Mouse (Mus musculus): ENCODE results near the gene Adam34. TPM values are rescaled to one million over a fixed set of nuclear protein-coding genes. Genes with fewer than 3 reads are reported as not detected.
"Not testable (repeated sequence)": the region's sequence is repeated elsewhere in the genome, so short reads cannot be mapped to it uniquely, and the experiment has no call there.

Adam34 gene
- not detected in 2 replicates for polyA plus RNA-seq (2014; fragmentation: Nextera tagmentation; extraction: Ambion mirVana)

DNA sequence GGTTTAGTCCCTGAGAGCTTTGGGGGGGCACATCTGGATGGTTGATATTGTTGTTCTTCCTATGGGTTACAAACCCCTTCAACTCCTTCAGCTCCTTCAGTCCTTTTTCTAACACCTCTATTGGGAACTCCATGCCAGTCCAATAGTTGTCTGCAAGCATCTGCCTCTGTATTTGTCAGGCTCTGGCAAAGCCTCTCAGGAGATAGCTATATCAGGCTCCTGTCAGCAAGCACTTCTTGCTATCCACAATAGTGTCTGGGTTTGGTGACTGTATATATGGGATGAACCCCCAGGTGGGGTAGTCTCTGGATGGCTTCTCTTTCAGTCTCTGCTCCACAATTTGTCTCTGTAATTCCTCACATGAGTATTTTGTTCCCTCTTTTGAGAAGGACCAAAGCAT lies at the start of gene Adam34:
TSS of gene Adam34 (minus strand) at position 101 of the 400 bp plus-strand sequence.
- Histone ChIP-seq H3K27ac (replicated peaks in 1 of 2; ENCODE audit: control insufficient read depth in 1 of 2, insufficient read depth in 1 of 2, low read depth in 2 of 2, low read length in 2 of 2) (no peak within 1 kb of the TSS), H3K4me2 (ENCODE audit: low read length) (no peak within 1 kb of the TSS), H3K27me3 (ENCODE audit: control insufficient read depth, insufficient read depth, low read length) (no peaks in the 10 kb centered on the region), H3K4me1 (ENCODE audit: control insufficient read depth in 2 of 2, insufficient read depth in 2 of 2, low read length in 2 of 2) (no peaks in the 10 kb centered on the region), H3K9me3 (ENCODE audit: control insufficient read depth, low read length) (no peaks in the 10 kb centered on the region), H3K9ac (ENCODE audit: low read length) (no peak within 1 kb of the TSS), H3K4me3 (ENCODE audit: control insufficient read depth in 1 of 2, insufficient read depth in 1 of 2, low read depth in 1 of 2, low read length in 2 of 2) (no peak within 1 kb of the TSS), H3K36me3 (ENCODE audit: control insufficient read depth, insufficient read depth, low read length) (no peaks in the 10 kb centered on the region)
- ATAC-seq (ENCODE audit: insufficient number of reproducible peaks, insufficient read depth, low FRiP score, low read depth), result no peak

DNA sequence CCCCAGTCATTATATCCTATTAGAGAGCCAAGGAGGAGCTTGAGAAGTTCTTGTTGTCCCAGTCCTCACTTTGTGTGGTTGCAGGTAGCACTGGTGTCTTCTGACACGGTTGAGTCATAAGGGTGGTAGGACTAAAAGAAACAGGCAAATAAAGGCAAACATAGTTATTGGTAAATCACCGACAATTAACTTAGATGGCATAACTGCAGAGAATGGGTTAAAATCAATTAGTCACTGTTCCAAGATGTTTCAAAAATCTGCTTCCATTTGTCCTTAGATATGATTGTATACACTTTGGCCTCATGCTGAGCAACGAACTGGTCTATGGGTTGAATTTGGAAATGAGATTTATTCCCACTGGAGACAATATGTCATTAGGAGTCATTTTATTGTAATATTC lies 82.7 kb downstream of the Adam34 start, which contains the start of gene Gm5346:
TSS of gene Gm5346 (minus strand) at position 101 of the 400 bp plus-strand sequence.
- Histone ChIP-seq H3K4me3 (ENCODE audit: control insufficient read depth in 1 of 2, insufficient read depth in 1 of 2, low read depth in 1 of 2, low read length in 2 of 2) (no peak within 1 kb of the TSS), H3K9ac (ENCODE audit: low read length) (no peak within 1 kb of the TSS), H3K4me1 (ENCODE audit: control insufficient read depth in 2 of 2, insufficient read depth in 2 of 2, low read length in 2 of 2) (no peaks in the 10 kb centered on the region), H3K27ac (replicated peaks in 1 of 2; ENCODE audit: control insufficient read depth in 1 of 2, insufficient read depth in 1 of 2, low read depth in 2 of 2, low read length in 2 of 2) (no peak within 1 kb of the TSS), H3K4me2 (ENCODE audit: low read length) (no peak within 1 kb of the TSS), H3K36me3 (ENCODE audit: control insufficient read depth, insufficient read depth, low read length) (no peaks in the 10 kb centered on the region), H3K27me3 (ENCODE audit: control insufficient read depth, insufficient read depth, low read length) (no peaks in the 10 kb centered on the region), H3K9me3 (ENCODE audit: control insufficient read depth, low read length) (no peaks in the 10 kb centered on the region)
- no peak for ATAC-seq (ENCODE audit: insufficient number of reproducible peaks, insufficient read depth, low FRiP score, low read depth)
- 77% methylated on average over 3 of the region's 3 CpGs for whole genome bisulfite sequencing

DNA sequence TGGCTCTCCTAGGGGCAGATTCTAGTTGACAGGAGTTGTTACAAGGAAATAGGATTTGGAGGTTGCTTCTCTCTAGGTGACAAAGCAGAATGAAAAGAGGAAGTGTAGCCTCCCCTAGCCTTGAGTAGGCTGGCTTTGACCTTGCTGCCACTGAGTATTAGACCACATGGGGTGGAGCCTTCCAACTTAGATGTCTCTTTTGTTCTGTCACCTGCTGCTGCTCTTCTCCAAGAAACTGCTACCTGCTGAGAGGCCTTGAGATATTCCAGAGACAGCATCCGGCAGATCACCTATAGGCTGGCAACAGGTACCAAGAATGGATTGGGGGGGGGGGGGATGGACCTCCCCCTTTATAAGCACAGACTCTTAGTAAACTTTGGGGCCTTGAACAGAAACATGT lies 93.8 kb downstream of the Adam34 start:
- Histone ChIP-seq H3K36me3 (ENCODE audit: control insufficient read depth, insufficient read depth, low read length) (no peaks in the 10 kb centered on the region), H3K27ac (replicated peaks in 1 of 2; ENCODE audit: control insufficient read depth in 1 of 2, insufficient read depth in 1 of 2, low read depth in 2 of 2, low read length in 2 of 2) (no peak overlapping the region), H3K9me3 (ENCODE audit: control insufficient read depth, low read length) (no peaks in the 10 kb centered on the region), H3K4me1 (ENCODE audit: control insufficient read depth in 2 of 2, insufficient read depth in 2 of 2, low read length in 2 of 2) (no peaks in the 10 kb centered on the region), H3K4me2 (ENCODE audit: low read length) (no peak overlapping the region), H3K4me3 (ENCODE audit: control insufficient read depth in 1 of 2, insufficient read depth in 1 of 2, low read depth in 1 of 2, low read length in 2 of 2) (no peak overlapping the region), H3K27me3 (ENCODE audit: control insufficient read depth, insufficient read depth, low read length) (no peaks in the 10 kb centered on the region), H3K9ac (ENCODE audit: low read length) (no peak overlapping the region)
- 76% methylated on average over 1 of the region's 1 CpGs for WGBS
- no peak for ATAC-seq (ENCODE audit: insufficient number of reproducible peaks, insufficient read depth, low FRiP score, low read depth)

DNA sequence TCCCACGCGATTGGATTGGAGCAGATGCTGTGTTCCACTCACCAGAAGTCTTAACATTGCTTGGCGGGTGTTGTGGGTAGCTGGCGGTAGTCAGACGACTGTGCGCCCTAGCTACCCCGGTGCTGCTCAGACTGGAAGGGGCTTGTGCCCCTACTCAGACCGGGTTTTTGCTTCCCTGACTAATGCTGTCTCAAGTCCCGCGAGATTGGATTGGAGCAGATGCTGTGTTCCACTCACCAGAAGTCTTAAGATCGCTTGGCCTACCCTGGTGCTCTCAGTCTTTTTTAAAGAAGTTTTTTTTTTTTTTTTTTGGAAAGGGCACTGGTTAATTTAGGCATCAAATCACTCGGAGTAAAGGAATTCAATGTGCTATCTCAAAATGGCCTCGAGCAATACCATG lies 106.2 kb downstream of the Adam34 start:
- not testable (repeated sequence) for H3K36me3 ChIP-seq (ENCODE audit: control insufficient read depth, insufficient read depth, low read length); ATAC-seq (ENCODE audit: insufficient number of reproducible peaks, insufficient read depth, low FRiP score, low read depth); H3K9me3 ChIP-seq (ENCODE audit: control insufficient read depth, low read length); H3K4me2 ChIP-seq (ENCODE audit: low read length); H3K27ac ChIP-seq (replicated peaks in 1 of 2; ENCODE audit: control insufficient read depth in 1 of 2, insufficient read depth in 1 of 2, low read depth in 2 of 2, low read length in 2 of 2); H3K4me3 ChIP-seq (ENCODE audit: control insufficient read depth in 1 of 2, insufficient read depth in 1 of 2, low read depth in 1 of 2, low read length in 2 of 2); H3K9ac ChIP-seq (ENCODE audit: low read length); H3K27me3 ChIP-seq (ENCODE audit: control insufficient read depth, insufficient read depth, low read length); H3K4me1 ChIP-seq (ENCODE audit: control insufficient read depth in 2 of 2, insufficient read depth in 2 of 2, low read length in 2 of 2)
- WGBS, result 72% methylated on average over 13 of the region's 13 CpGs

DNA sequence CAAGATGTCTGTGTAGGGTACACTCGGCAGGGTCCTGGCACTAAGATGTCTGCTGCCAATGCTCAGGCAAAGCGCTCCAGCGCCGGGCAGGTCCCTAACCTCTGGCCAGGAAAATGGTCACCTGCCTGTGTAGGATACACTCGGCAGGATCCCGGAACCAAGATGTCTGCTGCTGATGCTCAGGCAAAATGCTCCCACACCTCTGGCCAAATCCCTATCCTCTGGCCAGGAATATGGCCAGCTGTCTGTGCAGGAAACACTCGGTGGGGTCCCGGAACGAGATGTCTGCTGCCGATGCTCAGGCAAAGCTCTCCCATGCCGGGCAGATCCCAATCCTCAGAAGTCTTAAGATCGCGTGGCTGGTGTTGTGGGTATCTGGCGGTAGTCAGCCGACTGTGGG lies 106.7 kb downstream of the Adam34 start:
- not testable (repeated sequence) for H3K4me2 ChIP-seq (ENCODE audit: low read length); H3K9me3 ChIP-seq (ENCODE audit: control insufficient read depth, low read length); H3K4me3 ChIP-seq (ENCODE audit: control insufficient read depth in 1 of 2, insufficient read depth in 1 of 2, low read depth in 1 of 2, low read length in 2 of 2); H3K9ac ChIP-seq (ENCODE audit: low read length); ATAC-seq (ENCODE audit: insufficient number of reproducible peaks, insufficient read depth, low FRiP score, low read depth); H3K36me3 ChIP-seq (ENCODE audit: control insufficient read depth, insufficient read depth, low read length); H3K4me1 ChIP-seq (ENCODE audit: control insufficient read depth in 2 of 2, insufficient read depth in 2 of 2, low read length in 2 of 2); H3K27me3 ChIP-seq (ENCODE audit: control insufficient read depth, insufficient read depth, low read length); H3K27ac ChIP-seq (replicated peaks in 1 of 2; ENCODE audit: control insufficient read depth in 1 of 2, insufficient read depth in 1 of 2, low read depth in 2 of 2, low read length in 2 of 2)
- 87% methylated on average over 15 of the region's 15 CpGs for WGBS

Other genes starting within 250 kb of the Adam34 start
- gene Adam26b, start 181.9 kb downstream of the Adam34 start, polyA plus RNA-seq (2014; fragmentation: Nextera tagmentation; extraction: Ambion mirVana), result not detected in 2 replicates
- not detected in 2 replicates for gene Adam26a, start 133.3 kb downstream of the Adam34 start, polyA plus RNA-seq (2014; fragmentation: Nextera tagmentation; extraction: Ambion mirVana)
- not detected in 2 replicates for gene Gm5346, start 82.8 kb downstream of the Adam34 start, polyA plus RNA-seq (2014; fragmentation: Nextera tagmentation; extraction: Ambion mirVana)

Data from heart, embryonic 14.5 days (tissue).